Mouse (Mus musculus) left cerebral cortex, adult 6 months (tissue): Measurements from ENCODE around the gene Slc25a12. TPM values are rescaled to one million over a fixed set of nuclear protein-coding genes. Genes with fewer than 3 reads are reported as not detected.

Experiments
- long read RNA-seq, 2 experiments: library from polyadenylated mRNA; unstranded; transcript quantifications; one replicate each; pipeline ENCODE4 v2.0.0; 2019 to 2020
- polyA plus RNA-seq: library from polyadenylated mRNA; unstranded; fragments of <200 nt; fragmentation: Nextera tagmentation; gene quantifications from 2 replicates; pipeline ENCODE4 v1.2.3, GENCODE M21; 2021

The Slc25a12 gene
- polyA plus RNA-seq: 120 and 145 TPM in 2 replicates
- long read RNA-seq, experiment 1, full-length matches to known transcripts: 486 of 622 reads
- long read RNA-seq, experiment 1, partial matches to known transcripts: 101 of 622 reads
- long read RNA-seq, experiment 1, other reads (novel, unspliced or antisense): 35 of 622 reads
- long read RNA-seq, experiment 2, full-length matches to known transcripts: 70 of 148 reads
- long read RNA-seq, experiment 2, partial matches to known transcripts: 55 of 148 reads
- long read RNA-seq, experiment 2, other reads (novel, unspliced or antisense): 23 of 148 reads

DNA sequence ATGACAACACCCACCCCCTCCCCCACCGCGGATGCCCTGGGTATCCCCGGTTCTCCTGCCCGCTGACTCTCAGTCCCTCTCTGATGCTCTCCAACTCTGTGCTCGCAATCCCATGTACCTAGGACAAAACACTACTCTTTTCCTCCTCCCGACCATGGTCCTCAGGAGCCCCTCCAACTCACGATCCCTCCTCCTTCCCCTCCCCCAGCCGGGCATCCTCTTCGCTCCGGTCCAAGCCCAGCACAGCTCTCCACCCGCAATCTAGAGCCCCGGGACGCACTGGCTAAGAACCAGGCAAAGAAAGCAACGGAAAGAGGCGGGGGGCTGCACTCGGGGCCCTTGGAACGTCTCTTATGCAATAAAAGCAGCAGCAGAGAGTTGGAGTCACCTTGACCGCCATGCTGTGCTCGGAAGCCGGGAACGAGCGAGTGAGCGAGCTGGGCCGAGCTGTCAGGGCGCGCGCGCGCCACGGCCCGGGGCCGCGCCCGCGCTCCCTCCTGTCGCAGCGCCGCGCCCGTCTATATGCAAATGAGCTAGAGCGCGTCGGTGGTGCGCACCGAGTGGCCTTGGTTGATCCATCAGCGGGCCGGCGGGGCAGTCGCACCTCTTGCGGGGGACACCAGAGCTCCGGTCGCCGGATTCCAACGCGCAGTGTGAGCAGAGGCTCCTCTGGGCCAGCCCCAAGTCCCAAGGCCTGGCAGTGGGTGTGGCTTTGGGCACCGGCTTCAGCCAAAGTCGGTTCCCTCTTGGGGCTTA lies at the start of gene Slc25a12:
Slc25a12 (minus strand) TSS at position 625 of the 756 bp plus-strand sequence.

DNA sequence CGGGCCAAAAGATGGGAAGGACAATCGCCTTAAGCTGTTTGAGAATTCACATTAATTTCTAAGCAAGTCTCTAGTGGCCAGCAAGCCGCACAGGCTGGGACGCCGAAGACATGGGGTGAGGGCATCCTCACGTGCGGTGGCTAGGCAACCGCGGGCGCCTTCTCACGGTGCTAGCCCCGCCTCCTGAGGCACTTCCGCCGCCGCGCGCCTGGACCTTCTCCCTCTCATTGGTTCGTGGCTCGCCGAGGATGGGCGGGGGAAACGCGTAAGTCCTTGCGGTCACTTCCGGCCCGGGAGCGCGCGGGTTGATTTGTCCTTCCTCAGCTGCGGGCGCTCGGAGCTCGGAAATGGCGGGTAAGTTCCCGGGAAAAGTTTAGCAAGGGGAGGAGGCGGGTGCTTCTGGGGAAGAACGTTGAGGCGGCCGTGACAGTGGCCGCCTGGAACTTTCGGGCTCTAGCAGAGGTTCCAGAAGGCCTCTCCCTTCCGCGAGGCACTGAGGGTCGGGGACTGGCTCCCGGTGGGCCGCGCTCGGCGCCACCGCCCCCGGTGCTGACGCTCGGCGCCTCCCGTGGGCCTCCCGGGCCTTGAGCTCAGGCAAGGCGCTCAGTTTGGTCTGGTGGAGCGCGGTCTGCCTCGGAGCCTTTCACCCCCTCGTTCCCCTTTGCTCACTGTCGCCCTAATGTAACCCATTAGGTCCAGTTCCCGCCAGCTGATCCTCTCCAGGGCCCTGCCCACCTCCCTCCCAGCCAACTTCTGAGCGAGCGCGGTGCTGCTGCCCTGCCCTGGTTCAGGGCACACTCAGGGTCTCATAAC lies 21.6 kb upstream of the Slc25a12 start, which contains the start of gene Hat1:
Hat1 (plus strand) TSS at position 8 of the 813 bp plus-strand sequence.

Other genes starting within 250 kb of the Slc25a12 start
- 0.10 and 0.20 TPM in 2 replicates for gene Cybrd1, start 249.8 kb downstream of the Slc25a12 start, polyA plus RNA-seq
- 65.6 and 69.7 TPM in 2 replicates for gene Dync1i2, start 156.0 kb downstream of the Slc25a12 start, polyA plus RNA-seq
- gene Hat1, start 21.2 kb upstream of the Slc25a12 start, polyA plus RNA-seq: 23.9 and 26.3 TPM in 2 replicates
- gene Metap1d, start 85.5 kb upstream of the Slc25a12 start, polyA plus RNA-seq: 12.7 and 13.7 TPM in 2 replicates
- gene Dlx1, start 160.4 kb upstream of the Slc25a12 start, polyA plus RNA-seq: 10.4 and 16.8 TPM in 2 replicates
- 2.8 and 5.4 TPM in 2 replicates for gene Dlx2, start 179.0 kb upstream of the Slc25a12 start, polyA plus RNA-seq